Mouse (Mus musculus) R1 (cell line): ENCODE measurements at regions not wholly inside any gene's neighbourhood (a gene's known extent, or its start where the extent isn't known, plus 50 kb on each side); places are given as distances from the start of the nearest gene placed in this dataset.
A peak's percentile ranks its signal among the peaks of the same experiment; 100 is the strongest.
"Not testable (repeated sequence)": the region's sequence is repeated elsewhere in the genome, so short reads cannot be mapped to it uniquely, and the experiment has no call there.

Experiments
- DNase-seq: peaks from one replicate; pipeline ENCODE4 v3.0.0-alpha.2; 2018; ENCODE audit warnings: low read depth, low spot score

GRCm38 (mm10) chr9:32940919-32941767 is 305.1 kb downstream of the Ets1 start:
- no peak for DNase-seq

DNA sequence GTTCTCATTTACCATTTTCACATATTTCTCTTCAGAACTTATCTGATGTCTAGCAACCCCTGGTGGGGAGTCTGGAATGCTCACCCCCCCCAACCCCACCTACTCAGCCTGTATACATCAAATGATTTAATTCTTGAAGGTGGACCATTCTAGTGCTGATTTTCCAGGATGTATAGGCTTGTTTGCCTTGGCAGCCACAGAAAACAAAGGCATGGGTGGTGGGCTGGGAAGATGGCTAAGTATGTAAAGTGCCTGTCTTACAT is 305.7 kb downstream of the Ets1 start:
- no peak for DNase-seq

DNA sequence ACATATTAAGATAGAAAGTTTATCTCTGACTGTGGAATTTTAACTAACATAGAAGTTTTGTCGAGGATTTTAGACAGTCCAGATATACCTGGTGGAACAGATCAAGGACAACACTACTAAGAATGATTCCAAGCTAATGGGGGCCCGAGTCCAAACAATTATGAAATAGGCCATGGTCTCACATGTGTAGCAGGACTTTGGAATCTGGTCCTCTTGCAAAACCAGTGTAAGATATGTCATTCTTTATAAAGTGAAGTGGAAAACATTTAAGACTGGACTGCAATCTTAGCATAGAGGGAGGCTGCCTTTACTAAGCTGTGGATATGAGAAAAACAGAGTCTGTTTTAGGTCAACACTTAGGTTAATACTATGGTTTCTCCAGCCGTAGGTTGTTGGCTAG is 311.2 kb downstream of the Ets1 start:
- no peak for DNase-seq

GRCm38 (mm10) chr9:32949036-32949435 is 313.0 kb downstream of the Ets1 start:
- no peak for DNase-seq

DNA sequence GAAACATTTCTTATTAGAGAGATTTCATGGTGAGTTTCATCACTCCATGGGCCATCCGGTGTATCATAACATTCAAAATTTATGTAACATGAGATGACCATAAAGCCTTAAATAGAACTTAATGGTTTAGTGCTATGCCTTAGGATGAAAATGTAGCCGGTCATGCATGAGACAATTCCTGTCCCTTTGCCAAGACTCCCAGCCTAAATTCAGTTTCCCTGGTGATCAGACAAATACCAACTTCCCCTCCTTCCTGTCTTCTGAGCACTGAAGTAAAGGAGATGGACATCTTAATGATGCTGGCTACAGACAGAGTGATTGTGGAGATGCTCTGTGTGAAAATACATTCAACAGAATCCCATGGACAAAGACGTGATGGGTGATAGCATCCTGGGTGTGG is 322.7 kb downstream of the Ets1 start:
- DNase-seq = no peak

DNA sequence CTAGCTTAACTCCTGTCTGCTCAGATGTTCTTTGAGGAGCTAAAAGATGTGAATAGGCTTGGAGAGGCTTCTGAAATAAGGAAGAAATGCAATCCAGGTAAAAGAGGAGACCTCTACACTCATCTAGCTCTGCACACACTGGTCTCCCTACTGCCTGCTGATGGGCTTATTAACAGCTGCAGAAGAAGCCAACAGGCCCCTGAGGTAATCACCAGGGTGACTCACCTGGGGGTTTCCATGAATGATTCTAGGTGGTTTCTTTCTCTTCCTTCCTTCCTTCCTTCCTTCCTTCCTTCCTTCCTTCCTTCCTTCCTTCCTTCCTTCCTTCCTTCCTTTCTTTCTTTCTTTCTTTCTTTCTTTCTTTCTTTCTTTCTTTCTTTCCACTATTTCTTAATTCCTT is 323.4 kb downstream of the Ets1 start:
- DNase-seq = not testable (repeated sequence)

GRCm38 (mm10) chr9:32962679-32963205 is 326.7 kb downstream of the Ets1 start:
- no peak for DNase-seq

DNA sequence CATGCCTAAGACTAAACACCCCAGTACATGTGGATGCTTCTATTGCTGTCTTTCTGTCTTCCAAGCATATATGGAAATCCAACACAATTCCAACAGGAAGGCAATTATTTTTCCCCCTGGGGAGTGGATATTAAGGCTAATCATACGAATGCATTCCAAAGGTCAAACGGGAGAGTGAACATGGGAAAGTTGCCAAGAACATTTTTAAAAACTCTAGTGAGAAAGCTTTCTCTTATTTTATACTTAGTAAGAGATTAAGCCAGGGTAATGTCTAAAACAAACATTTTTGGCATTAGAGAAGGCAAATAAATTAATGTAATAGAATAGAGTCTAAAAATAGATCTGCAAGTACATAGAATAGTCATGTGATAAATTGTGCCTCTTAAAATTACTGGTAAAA is 332.4 kb downstream of the Ets1 start:
- no peak for DNase-seq

GRCm38 (mm10) chr9:32971421-32971820 is 335.4 kb downstream of the Ets1 start:
- DNase-seq = no peak

GRCm38 (mm10) chr9:32971926-32972325 is 335.9 kb downstream of the Ets1 start:
- no peak for DNase-seq

GRCm38 (mm10) chr9:32972431-32973052 is 336.5 kb downstream of the Ets1 start:
- DNase-seq = no peak

DNA sequence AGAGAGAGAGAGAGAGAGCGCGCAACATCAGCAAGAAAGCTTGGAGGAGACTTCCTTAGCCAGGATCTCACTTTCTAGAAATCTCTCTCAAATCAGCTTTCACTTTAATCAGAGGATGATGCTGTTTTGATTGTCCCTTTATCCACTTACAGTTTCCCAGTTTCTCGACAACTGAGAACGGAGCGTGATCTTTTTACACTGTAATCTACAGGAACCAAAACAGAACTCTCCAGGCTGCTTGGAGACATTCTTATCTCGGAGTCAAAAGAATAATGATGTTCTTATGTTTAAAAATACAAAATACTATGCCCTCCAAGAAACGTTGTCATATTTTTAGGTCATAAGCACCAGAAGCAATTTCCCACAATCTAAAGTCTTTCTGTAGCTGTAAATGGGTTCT is 341.7 kb downstream of the Ets1 start:
- DNase-seq = no peak

GRCm38 (mm10) chr9:32980846-32981245 is 344.8 kb downstream of the Ets1 start:
- no peak for DNase-seq

DNA sequence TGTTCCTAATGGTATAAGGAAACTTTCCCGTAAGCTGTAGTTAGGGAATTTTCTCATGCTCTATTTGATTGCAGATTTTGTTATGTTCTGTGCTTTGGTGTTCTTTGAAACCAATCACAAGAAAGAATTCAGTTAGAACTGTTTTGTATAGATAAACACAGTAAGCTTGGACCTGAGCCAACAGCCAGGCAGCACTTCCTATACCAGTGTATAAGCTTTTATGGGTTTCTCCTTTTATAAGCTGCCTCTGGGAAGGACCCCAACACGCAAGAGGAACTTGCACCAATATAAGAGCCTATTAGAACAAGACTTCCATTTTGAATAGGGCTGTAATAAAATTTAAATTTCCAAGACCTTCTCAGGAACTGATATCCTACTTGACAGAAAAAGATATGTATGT is 347.2 kb downstream of the Ets1 start:
- DNase-seq = no peak

GRCm38 (mm10) chr9:32986836-32987673 is 351.0 kb downstream of the Ets1 start:
- no peak for DNase-seq

- no peak for DNase-seq
Observed at GRCm38 (mm10) chr9:32989006-32989405, 353.0 kb downstream of the Ets1 start.

DNA sequence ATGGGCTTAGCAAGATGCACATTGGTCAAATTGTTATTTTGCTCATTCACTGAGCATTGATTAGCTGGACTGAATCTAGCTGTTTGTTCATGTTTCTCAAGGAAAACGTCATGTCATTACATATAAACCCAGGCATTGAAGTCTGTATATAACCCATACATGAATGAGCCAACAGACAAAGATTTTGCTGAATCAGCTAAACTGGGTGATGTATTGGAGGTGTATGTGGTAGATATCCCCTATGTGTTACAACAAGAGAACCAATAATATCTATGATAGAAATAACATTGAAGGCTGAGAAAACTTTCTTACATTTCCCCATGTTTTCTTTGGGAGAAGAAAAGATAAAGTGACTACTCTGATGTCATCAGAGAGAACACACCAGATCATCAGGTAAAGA is 362.3 kb downstream of the Ets1 start:
- no peak for DNase-seq

- no peak for DNase-seq
Observed at GRCm38 (mm10) chr9:33000691-33001164, 364.7 kb downstream of the Ets1 start.

GRCm38 (mm10) chr9:33001165-33001949 is 365.3 kb downstream of the Ets1 start:
- no peak for DNase-seq

- DNase-seq = no peak
Observed at GRCm38 (mm10) chr9:33003880-33004279, 367.9 kb downstream of the Ets1 start.

GRCm38 (mm10) chr9:33004536-33004935 is 368.5 kb downstream of the Ets1 start:
- DNase-seq = peak; percentile 19
